Mouse (Mus musculus): ENCODE data around the gene Trim2. TPM values are rescaled to one million over a fixed set of nuclear protein-coding genes. Genes with fewer than 3 reads are reported as not detected.

Trim2 gene
- polyA plus RNA-seq, 1 experiment from 2014 or later: 31.7 TPM

GRCm38 (mm10) chr3:84314651-84315191, 8.0 kb upstream of the Trim2 start:
- peak overlapping the region; percentile 82 for H3K27ac ChIP-seq

GRCm38 (mm10) chr3:84313801-84314541, 7.3 kb upstream of the Trim2 start:
- WGBS: 74% methylated on average over 6 of the region's 6 CpGs

More at GRCm38 (mm10) chr3:84314651-84315191, 8.0 kb upstream of the Trim2 start:
- Histone ChIP-seq H3K4me1 (0 out of 2 replicates have a peak, but pooled peaks cover 5% of the 10 kb centered on the region), H3K36me3 (no peaks in the 10 kb centered on the region), H3K9ac (no peak overlapping the region), H3K9me3 (no peaks in the 10 kb centered on the region), H3K4me2 (peak overlapping the region; percentile 36), H3K4me3 (replicated peaks) (no peak overlapping the region; the same call in 1 of the 2 replicates), H3K27me3 (replicated peaks) (0 out of 2 replicates have a peak, but pooled peaks cover 3% of the 10 kb centered on the region)
- peak; percentile 54; the same call in 1 of the 2 replicates for ATAC-seq (ENCODE audit: insufficient read depth, low FRiP score, low read depth)
- WGBS: 22% methylated on average over 8 of the region's 8 CpGs

GRCm38 (mm10) chr3:84313003-84313800, 6.5 kb upstream of the Trim2 start:
- 49% methylated on average over 18 of the region's 18 CpGs for WGBS
- H3K4me1 ChIP-seq: 0 out of 2 replicates have a peak, but pooled peaks cover 5% of the 10 kb centered on the region
- no peak overlapping the region for H3K4me2 ChIP-seq
- 0 out of 2 replicates have a peak, but pooled peaks cover 3% of the 10 kb centered on the region for H3K27me3 ChIP-seq (replicated peaks)
- H3K27ac ChIP-seq: no peak overlapping the region
- H3K9ac ChIP-seq: no peak overlapping the region
- H3K4me3 ChIP-seq (replicated peaks): no peak overlapping the region
- H3K36me3 ChIP-seq: no peaks in the 10 kb centered on the region
- no peaks in the 10 kb centered on the region for H3K9me3 ChIP-seq
- ATAC-seq (ENCODE audit: insufficient read depth, low FRiP score, low read depth): 0 out of 2 replicates have a peak, but pooled peaks have one; percentile 52

More at GRCm38 (mm10) chr3:84313801-84314541, 7.3 kb upstream of the Trim2 start:
- ATAC-seq (ENCODE audit: insufficient read depth, low FRiP score, low read depth): no peak
- H3K27ac ChIP-seq: no peak overlapping the region
- H3K9me3 ChIP-seq: no peaks in the 10 kb centered on the region
- H3K4me2 ChIP-seq: no peak overlapping the region
- no peak overlapping the region for H3K9ac ChIP-seq
- H3K4me1 ChIP-seq: 0 out of 2 replicates have a peak, but pooled peaks cover 5% of the 10 kb centered on the region
- 0 out of 2 replicates have a peak, but pooled peaks cover 3% of the 10 kb centered on the region for H3K27me3 ChIP-seq (replicated peaks)
- H3K36me3 ChIP-seq: no peaks in the 10 kb centered on the region
- H3K4me3 ChIP-seq (replicated peaks): no peak overlapping the region

GRCm38 (mm10) chr3:84312326-84312725, 5.6 kb upstream of the Trim2 start:
- Histone ChIP-seq H3K9me3 (no peaks in the 10 kb centered on the region), H3K27me3 (replicated peaks) (0 out of 2 replicates have a peak, but pooled peaks cover 3% of the 10 kb centered on the region), H3K4me3 (replicated peaks) (no peak overlapping the region), H3K4me1 (0 out of 2 replicates have a peak, but pooled peaks cover 9% of the 10 kb centered on the region), H3K4me2 (no peak overlapping the region), H3K36me3 (no peaks in the 10 kb centered on the region), H3K27ac (no peak overlapping the region), H3K9ac (no peak overlapping the region)
- ATAC-seq (ENCODE audit: insufficient read depth, low FRiP score, low read depth): no peak
- WGBS: 70% methylated on average over 5 of the region's 5 CpGs

- peaks cover 21% of the 10 kb centered on the region; the same call in 1 of the 2 replicates for H3K27me3 ChIP-seq (replicated peaks)
- no peak overlapping the region for H3K4me2 ChIP-seq
- 75% methylated on average over 5 of the region's 5 CpGs for WGBS
- H3K9me3 ChIP-seq: no peaks in the 10 kb centered on the region
- H3K4me3 ChIP-seq (replicated peaks): no peak overlapping the region
- H3K36me3 ChIP-seq: no peaks in the 10 kb centered on the region
- H3K4me1 ChIP-seq: peaks cover 21% of the 10 kb centered on the region
- H3K27ac ChIP-seq: no peak overlapping the region
- no peak for ATAC-seq (ENCODE audit: insufficient read depth, low FRiP score, low read depth)
- no peak overlapping the region for H3K9ac ChIP-seq
Measured at GRCm38 (mm10) chr3:84307516-84307915, 839 bp upstream of the Trim2 start.

GRCm38 (mm10) chr3:84305722-84306510, 761 bp downstream of the Trim2 start:
- no peak for ATAC-seq (ENCODE audit: insufficient read depth, low FRiP score, low read depth)
- H3K4me3 ChIP-seq (replicated peaks): no peak overlapping the region; the same call in 1 of the 2 replicates
- H3K9ac ChIP-seq: no peak overlapping the region
- 52% methylated on average over 15 of the region's 15 CpGs for WGBS
- H3K9me3 ChIP-seq: no peaks in the 10 kb centered on the region
- peaks cover 21% of the 10 kb centered on the region for H3K4me1 ChIP-seq
- no peak overlapping the region for H3K27ac ChIP-seq
- H3K4me2 ChIP-seq: peak overlapping the region; percentile 86; the same call in 1 of the 2 replicates
- H3K27me3 ChIP-seq (replicated peaks): peaks cover 18% of the 10 kb centered on the region; the same call in 1 of the 2 replicates
- H3K36me3 ChIP-seq: no peaks in the 10 kb centered on the region

GRCm38 (mm10) chr3:84305010-84305692, 1.5 kb downstream of the Trim2 start:
- no peaks in the 10 kb centered on the region for H3K9me3 ChIP-seq
- H3K27me3 ChIP-seq (replicated peaks): peaks cover 18% of the 10 kb centered on the region; the same call in 1 of the 2 replicates
- peak overlapping the region; percentile 86 for H3K4me2 ChIP-seq
- H3K4me3 ChIP-seq (replicated peaks): peak overlapping the region; percentile 38
- WGBS: 3% methylated on average over 28 of the region's 28 CpGs
- peaks cover 21% of the 10 kb centered on the region for H3K4me1 ChIP-seq
- ATAC-seq (ENCODE audit: insufficient read depth, low FRiP score, low read depth): peak; percentile 82
- H3K36me3 ChIP-seq: no peaks in the 10 kb centered on the region
- H3K27ac ChIP-seq: no peak overlapping the region
- no peak overlapping the region for H3K9ac ChIP-seq

GRCm38 (mm10) chr3:84304339-84305009, 2.2 kb downstream of the Trim2 start:
- H3K4me1 ChIP-seq: peaks cover 21% of the 10 kb centered on the region
- no peaks in the 10 kb centered on the region for H3K36me3 ChIP-seq
- H3K4me3 ChIP-seq (replicated peaks): peak overlapping the region; percentile 38
- ATAC-seq (ENCODE audit: insufficient read depth, low FRiP score, low read depth): peak; percentile 28; the same call in 1 of the 2 replicates
- no peaks in the 10 kb centered on the region for H3K9me3 ChIP-seq
- peak overlapping the region; percentile 86 for H3K4me2 ChIP-seq
- WGBS: 1% methylated on average over 32 of the region's 32 CpGs
- no peak overlapping the region for H3K27ac ChIP-seq
- peaks cover 18% of the 10 kb centered on the region; the same call in 1 of the 2 replicates for H3K27me3 ChIP-seq (replicated peaks)
- peak overlapping the region; percentile 9; the same call in 1 of the 2 replicates for H3K9ac ChIP-seq

- Histone ChIP-seq H3K4me1 (peaks cover 21% of the 10 kb centered on the region), H3K9ac (no peak overlapping the region), H3K27me3 (replicated peaks) (peaks cover 18% of the 10 kb centered on the region; the same call in 1 of the 2 replicates), H3K36me3 (no peaks in the 10 kb centered on the region), H3K27ac (no peak overlapping the region), H3K9me3 (no peaks in the 10 kb centered on the region), H3K4me2 (no peak overlapping the region), H3K4me3 (replicated peaks) (no peak overlapping the region)
- ATAC-seq (ENCODE audit: insufficient read depth, low FRiP score, low read depth): no peak
- 88% methylated on average over 8 of the region's 8 CpGs for WGBS
Measured at GRCm38 (mm10) chr3:84303395-84303949, 3.2 kb downstream of the Trim2 start.

- Histone ChIP-seq H3K9ac (no peak overlapping the region), H3K4me3 (replicated peaks) (no peak overlapping the region), H3K27me3 (replicated peaks) (peaks cover 18% of the 10 kb centered on the region; the same call in 1 of the 2 replicates), H3K36me3 (no peaks in the 10 kb centered on the region), H3K9me3 (no peaks in the 10 kb centered on the region), H3K4me1 (peaks cover 17% of the 10 kb centered on the region), H3K27ac (no peak overlapping the region), H3K4me2 (no peak overlapping the region)
- ATAC-seq (ENCODE audit: insufficient read depth, low FRiP score, low read depth): no peak; the same call in 1 of the 2 replicates
- WGBS: 18% methylated on average over 4 of the region's 4 CpGs
Measured at GRCm38 (mm10) chr3:84302273-84302672, 4.4 kb downstream of the Trim2 start.
